Mouse (Mus musculus) heart, postnatal 0 days (tissue): Measurements from ENCODE around the gene Cldn18.

ENCODE experiments used
- CTCF ChIP-seq: IDR thresholded peaks from 2 replicates; pipeline ENCODE4 v1.5.1; 2016; ENCODE audit warnings: antibody characterized with exemption, control low read depth, low read depth
- EP300 ChIP-seq: IDR thresholded peaks from 2 replicates; pipeline ENCODE4 v1.6.1; 2016; ENCODE audit warnings: antibody characterized with exemption, low read depth

- TF ChIP-seq CTCF (no peak), EP300 (no peak)
Measured at GRCm38 (mm10) chr9:99661606-99662166, 55.4 kb downstream of the Cldn18 start.
